Mouse (Mus musculus): ENCODE measurements around the gene Aqp5. TPM values are rescaled to one million over a fixed set of nuclear protein-coding genes. Genes with fewer than 3 reads are reported as not detected.

The Aqp5 gene
- total RNA-seq, 2 experiments from 2014 or later, result not detected

DNA sequence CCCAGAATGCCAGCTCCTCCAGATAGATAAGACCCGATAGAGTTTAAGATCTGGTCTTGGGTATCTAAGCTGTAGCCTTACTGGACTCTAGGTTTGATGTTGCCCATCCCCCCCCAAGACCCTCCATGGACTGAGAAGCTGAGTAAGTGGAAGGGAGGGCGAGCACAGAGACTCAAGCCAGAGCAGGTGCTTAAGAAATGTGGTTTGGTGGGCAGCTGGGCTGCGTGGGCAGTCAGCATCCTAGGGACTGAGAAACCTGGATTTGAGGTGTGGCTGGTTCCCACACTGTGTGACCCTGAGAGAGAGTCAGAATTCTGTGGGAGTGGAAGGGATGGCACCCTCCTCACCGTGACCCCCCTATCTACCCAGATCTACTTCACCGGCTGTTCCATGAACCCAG, 2.3 kb downstream of the Aqp5 start:
- intact Hi-C loops (cut with DNase I; ENCODE audit: low total_unique reads), result loop anchor here (10.0 kb wide), 2 partner anchors 182 to 322 kb away; partner anchors contain the start of gene Cers5
- no peak for DNase-seq

DNA sequence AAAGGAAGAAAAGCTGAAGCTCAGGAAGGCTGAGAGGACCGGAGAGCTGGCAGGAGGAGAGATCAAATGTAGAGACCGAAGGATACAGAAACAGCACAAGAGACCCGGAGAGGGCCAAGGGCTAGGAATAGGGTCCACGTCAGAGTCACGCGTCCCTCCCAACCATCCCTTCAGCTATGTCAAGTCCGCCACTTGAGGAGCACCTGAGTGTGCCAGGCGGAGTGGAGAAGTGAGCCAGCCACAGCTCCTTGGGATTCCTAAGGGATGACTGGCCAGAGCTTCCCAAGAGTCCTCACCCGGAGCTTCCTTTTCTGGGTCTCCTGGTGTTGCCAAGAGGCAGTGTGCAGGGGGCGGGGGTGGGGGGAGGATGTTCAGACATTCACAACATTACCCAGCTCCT, 4.4 kb downstream of the Aqp5 start:
- intact Hi-C loops (cut with DNase I; ENCODE audit: low total_unique reads), result loop anchor here (5.0 to 10.0 kb wide), 3 partner anchors 92 to 320 kb away; partner anchors contain the start of gene Cers5
- no peak for DNase-seq

DNA sequence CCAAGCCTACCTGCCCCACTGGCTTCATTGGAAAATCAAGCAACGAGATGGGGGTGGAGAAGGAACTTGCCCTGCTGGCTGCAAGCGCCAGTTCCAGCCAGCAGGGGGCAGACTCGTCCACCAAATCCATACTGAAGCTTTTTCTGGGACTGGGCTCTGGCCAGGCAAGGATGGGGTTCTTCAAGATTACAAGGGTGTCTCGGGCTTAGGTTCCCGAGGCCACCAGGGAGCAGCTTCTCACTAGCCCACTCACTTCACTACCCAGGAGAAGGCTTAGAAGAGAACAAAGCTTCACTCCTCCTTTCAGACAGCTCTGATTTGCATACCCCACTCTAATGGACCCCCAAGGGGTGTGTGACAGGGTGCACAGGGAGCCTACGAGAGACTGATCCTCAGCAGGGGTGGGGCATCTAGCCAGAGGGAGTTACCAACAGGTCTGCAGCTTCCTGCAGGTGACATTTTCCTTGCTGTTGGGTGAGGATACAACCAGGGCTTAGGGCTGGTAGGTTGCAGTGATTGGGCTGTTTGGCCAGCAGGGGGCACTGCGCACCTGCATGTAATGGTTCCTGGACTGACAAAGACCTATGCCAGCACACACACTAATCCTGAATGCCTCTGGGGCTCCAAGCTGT, 5.6 kb downstream of the Aqp5 start:
- intact Hi-C loops (cut with DNase I; ENCODE audit: low total_unique reads), result loop anchor here (2.0 to 10.0 kb wide), 4 partner anchors 73 to 319 kb away; partner anchors contain the start of gene Cers5
- DNase-seq, result peak; percentile 84

DNA sequence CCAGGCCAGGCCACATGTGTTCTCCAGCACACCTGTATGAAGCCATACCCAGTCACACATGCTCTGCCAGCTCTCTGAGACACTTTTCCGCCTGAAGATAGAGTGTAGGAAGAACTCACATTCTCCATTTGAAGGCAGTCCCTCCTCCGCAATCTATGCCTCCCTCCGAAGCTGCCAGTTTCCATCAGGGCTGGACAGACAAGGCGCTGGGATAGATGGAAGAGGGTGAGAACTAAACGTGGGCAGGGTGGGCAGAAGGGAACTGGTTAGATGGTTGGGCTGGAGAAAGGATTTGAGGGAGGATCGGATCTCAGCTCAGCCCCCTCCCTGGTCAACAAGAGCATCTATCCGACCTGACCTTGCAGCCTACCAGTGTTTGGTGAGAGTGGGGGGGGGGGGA, 6.3 kb downstream of the Aqp5 start:
- intact Hi-C loops (cut with DNase I; ENCODE audit: low total_unique reads), result loop anchor here (2.0 to 10.0 kb wide), 4 partner anchors 72 to 318 kb away; partner anchors contain the start of gene Cers5
- DNase-seq, result no peak

DNA sequence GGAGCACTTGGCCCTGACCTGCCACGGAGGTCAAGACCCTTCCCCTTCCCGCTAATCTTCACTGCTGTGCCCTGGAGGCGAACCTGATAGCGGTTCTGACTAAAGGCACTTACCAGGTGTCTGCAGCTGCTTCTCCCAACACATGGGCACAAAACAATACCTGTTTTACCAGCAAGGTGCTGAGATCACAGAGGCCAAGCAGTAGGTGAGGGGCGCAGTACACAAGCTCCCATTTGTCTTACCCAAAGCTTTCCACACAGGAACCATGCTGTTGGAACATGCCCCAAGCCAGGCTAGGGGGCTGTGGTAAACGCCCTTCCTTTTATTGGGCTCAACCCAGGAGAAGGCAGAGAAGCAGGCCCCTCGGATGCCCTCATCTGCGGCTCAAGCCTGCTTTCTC, 7.0 kb downstream of the Aqp5 start:
- intact Hi-C loops (cut with DNase I; ENCODE audit: low total_unique reads), result loop anchor here (2.0 to 10.0 kb wide), 4 partner anchors 71 to 317 kb away; partner anchors contain the start of gene Cers5
- no peak for DNase-seq

DNA sequence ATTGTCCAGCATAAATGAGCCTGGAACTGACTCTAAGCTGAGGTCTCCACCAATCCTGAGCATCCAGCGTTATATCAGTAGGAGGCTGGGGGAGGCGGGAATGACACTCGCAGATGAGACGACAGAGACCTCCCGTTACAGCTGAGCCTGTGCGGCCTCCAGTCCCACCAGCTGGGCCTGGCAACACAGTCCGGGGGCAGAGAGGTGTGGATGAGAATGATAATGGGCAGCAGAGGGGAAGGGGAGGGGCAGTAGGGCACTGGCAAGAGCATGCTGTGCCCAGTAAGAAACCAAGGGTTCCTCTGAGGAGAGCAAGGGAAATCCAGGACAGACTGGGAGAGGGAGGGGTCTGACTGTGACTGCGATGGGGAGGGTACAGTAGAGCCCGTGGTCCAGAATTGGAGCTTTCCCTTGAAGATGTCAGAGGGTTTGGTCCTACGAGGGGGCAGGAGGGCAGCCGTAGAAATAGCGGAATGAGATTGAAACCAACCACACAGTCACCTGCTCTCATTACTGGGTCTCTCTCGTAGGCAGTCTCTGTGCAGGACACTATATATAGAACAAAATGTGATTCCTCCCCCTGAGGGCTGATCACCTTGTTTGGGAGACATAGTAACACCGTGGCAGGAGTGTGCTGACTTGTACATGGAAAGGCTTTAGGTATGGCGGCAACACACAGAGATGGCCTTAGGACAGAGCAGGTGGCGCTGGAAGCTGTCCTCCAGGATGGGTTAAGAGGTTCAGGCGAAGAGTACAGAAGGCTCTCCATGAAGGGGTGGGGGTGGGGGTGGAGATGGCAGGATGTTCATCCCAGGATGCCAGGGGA, 8.9 kb downstream of the Aqp5 start:
- intact Hi-C loops (cut with DNase I; ENCODE audit: low total_unique reads), result loop anchor here (5.0 to 10.0 kb wide), 3 partner anchors 88 to 315 kb away; partner anchors contain the start of gene Cers5
- no peak for DNase-seq

DNA sequence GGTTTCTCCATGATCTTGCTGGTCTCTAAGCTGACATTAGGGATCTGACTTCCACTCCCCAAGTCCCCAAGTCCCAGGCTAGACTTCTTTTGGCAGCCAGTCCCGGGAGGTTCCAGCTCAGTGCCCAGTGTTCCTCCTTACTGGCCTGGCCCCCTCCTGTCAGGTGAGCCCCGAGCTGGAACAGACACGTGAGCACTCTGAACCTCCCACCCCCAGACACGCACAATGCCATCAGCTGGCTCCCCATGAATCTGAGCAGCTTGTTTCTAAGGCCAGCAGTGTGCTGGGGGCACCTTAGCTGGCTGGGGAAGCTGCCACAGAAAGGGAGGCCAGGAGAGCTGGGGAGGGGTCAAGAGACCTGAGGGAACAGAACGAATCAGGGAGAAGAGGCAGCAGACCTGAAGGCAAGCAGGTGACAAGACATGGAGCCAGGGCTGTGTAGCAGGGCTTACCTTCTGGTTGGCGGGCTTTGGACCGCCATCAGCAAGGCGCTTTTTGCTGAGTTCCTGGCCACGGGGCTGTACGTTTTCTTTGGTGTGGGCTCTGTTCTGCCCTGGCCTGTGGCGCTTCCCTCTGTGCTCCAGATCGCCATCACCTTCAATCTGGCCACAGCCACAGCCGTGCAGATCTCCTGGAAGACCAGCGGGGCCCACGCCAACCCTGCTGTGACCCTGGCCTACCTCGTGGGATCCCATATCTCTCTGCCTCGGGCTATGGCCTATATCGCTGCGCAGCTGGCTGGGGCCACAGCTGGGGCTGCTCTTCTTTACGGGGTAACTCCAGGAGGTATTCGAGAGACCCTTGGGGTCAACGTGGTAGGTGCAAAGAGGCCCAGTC, 10.6 kb downstream of the Aqp5 start, which contains the start of gene Aqp6:
TSS of gene Aqp6 (plus strand) at position 415 of the 837 bp plus-strand sequence.
- intact Hi-C loops (cut with DNase I; ENCODE audit: low total_unique reads), result no loop called here
- no peak for DNase-seq

DNA sequence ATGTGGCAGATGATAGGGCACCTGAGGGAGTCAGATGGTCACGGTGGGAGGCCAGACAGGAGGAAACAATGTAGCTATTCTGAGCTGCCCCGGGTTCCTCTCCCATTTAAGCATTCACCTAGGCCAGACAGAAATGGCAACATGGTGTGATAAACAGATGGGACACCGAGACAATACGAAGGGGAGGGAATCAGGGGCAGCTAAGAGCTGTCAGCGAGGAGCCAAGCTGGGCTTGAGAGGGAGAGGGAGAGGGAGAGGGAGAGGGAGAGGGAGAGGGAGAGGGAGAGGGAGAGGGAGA, 11.2 kb downstream of the Aqp5 start:
- intact Hi-C loops (cut with DNase I; ENCODE audit: low total_unique reads), result no loop called here
- no peak for DNase-seq

DNA sequence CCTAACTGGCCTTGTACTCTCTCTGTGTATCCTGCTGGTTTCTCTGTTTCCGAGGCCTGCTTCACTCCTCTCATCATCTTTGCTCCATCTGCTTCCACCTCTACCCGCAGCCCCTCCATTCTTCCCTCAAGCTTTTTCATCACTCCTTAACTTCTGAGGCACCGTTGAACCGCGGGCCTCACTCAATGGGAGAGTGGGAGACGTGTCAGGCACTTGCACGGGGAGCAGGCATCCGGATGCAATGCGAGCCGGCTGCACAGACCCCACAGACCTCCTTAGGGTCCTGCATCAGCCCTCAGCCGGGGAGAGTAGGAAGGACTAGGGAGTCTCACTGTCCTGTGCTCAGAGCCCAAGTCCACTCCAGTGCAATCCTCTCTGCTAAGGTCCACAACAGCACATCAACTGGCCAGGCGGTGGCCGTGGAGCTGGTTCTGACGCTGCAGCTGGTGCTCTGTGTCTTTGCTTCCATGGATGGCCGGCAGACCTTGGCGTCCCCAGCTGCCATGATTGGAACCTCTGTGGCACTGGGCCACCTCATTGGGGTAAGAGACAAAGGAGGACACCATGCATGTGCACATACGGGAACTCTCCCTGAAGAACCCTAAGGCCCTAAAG, 11.7 kb downstream of the Aqp5 start:
- intact Hi-C loops (cut with DNase I; ENCODE audit: low total_unique reads), result no loop called here
- no peak for DNase-seq

DNA sequence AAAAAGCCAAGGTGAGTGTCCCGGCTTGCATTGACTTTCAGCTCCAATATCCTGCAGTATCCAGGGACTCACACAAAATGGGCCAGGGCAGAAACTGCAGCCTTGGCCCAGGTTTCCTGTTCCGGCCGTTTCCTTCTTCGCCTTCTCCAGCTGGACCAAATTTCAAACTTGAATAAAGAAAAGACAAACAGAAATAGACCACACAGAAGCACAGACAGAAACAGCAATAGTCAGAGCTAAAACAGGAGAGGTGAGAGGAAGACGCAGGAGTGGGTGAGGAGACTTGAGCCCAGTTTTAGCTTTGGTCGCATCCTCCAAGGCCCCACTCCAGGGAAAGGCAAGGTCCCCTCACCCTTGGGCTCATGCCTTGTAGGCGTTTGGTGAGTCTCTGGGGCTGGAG, 12.6 kb downstream of the Aqp5 start:
- no peak for DNase-seq
- intact Hi-C loops (cut with DNase I; ENCODE audit: low total_unique reads), result no loop called here

DNA sequence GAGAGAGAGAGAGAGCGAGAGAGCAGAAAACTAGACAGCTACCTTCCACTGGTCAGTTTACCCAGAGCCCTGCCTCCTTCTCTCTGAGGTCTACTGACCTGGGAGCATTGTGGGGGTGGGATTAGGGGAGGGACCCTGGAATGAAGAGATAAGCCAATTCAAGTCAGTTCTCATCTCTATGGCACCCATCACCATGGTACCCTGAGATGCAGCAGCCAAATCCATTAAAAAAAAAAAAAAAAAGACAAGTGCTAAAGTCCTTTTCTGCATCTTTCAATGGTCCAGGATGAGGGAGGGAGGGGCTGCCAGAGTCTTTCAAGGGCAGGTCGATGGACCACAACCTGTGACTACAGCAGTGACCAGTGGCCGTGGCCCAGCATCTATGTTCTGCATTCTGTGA, 15.0 kb downstream of the Aqp5 start:
- intact Hi-C loops (cut with DNase I; ENCODE audit: low total_unique reads), result no loop called here
- DNase-seq, result no peak

DNA sequence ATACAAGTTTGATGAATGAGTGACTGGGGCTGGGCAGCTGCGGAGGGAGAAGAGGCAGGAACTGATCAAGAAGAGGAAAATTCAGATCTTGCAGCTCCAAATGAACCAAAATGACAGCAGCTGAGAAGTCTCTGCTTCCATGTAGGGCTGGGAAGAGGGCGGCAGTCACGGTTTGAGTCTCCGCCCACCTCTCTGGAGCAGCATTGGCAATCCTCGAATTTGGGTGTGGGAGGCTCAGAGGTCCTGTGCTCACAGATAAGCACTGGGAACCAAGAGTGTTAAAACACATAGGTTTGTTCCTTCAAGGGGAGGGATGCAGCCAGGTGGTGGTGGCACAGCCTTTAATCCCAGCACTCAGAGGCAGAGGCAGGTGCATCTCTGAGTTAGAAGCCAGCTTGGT, 15.9 kb downstream of the Aqp5 start:
- no peak for DNase-seq
- intact Hi-C loops (cut with DNase I; ENCODE audit: low total_unique reads), result no loop called here

DNA sequence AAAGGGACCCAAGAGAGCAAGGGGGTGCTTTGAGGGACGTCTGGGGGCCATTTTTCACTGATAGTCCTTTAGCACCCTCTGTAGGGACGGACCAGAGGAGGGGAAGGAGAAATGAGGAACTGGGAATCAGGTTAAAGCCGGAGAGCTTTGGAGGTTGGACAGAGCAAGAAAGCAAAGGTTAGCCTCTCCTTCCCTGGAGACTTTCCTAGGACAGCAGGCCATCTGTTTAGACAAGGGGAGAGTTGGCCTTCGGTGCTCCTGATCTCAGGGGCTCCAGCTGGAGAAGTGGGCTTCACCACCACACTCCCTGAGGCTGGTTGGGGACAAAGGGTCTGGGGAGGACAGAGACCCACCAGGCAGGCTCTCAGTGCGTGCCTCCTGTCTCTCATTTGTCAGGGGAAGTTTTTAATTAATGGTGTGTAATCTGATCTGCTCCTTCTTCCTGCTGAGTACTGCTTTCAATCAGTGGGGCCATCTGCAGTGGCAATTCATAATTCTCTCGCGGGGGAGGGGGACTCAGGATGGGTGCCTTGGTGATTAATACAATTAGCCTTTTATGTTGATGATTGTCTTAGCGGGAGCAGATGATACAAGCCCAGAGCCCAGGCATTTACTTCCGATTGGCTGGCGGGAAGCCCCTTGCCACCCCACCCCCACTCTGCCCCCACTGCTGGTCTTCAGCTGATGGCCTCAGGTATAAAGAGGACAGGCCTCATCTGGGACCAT, 17.0 kb downstream of the Aqp5 start:
- intact Hi-C loops (cut with DNase I; ENCODE audit: low total_unique reads), result no loop called here
- no peak for DNase-seq

DNA sequence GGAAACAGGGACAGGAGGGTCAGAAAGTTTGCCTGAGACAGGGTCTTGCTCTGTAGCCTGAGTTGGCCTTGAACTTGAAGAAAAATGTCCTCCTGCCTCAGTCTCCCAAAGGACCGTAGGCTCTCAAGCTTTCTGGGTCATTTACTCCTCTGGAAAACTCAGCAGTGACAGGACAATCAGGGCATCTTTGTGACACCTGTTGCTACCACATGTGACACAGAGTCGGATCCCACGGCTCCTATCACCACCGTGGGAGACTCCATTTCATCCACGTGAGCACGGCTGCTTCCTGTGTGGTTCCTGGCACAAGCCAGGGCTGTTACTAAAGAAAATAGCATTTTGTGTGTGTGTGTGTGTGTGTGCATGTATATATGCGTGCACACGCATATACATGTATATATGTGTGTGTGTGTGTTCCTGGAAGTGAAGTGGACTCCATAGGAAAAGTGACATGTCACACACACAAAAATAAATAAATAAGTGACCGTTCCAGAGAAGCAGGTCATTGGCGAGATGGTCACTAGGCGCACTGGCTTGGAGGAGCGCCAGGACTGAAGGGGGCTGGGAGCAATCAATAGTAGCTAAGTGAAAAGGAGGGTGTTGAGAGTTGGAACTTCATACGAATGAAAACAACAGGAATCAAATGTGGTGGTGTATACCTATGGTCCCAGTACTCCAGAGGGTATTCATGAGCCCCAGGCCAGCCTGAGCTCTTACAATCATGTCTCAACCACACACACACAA, 18.0 kb downstream of the Aqp5 start:
- no peak for DNase-seq
- intact Hi-C loops (cut with DNase I; ENCODE audit: low total_unique reads), result no loop called here

DNA sequence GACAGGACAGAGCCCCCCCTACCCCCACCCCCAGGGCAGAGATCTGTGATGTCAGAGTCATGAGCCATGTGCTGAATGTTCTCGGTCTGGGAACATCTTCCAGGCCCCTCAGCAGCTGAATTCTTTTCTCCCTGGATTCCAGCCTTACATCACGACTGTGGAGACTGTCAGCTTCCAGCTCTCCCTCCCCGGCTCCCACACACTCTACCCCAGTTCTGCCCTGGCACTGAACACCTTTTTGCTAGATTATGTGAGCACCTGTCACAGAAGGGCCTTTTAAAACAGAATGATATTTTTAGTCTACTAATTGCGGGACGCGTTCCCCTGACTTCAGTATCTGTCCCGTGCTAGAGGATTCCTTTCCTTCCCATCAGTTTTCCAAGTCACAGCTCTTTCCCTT, 21.0 kb downstream of the Aqp5 start:
- intact Hi-C loops (cut with DNase I; ENCODE audit: low total_unique reads), result no loop called here

DNA sequence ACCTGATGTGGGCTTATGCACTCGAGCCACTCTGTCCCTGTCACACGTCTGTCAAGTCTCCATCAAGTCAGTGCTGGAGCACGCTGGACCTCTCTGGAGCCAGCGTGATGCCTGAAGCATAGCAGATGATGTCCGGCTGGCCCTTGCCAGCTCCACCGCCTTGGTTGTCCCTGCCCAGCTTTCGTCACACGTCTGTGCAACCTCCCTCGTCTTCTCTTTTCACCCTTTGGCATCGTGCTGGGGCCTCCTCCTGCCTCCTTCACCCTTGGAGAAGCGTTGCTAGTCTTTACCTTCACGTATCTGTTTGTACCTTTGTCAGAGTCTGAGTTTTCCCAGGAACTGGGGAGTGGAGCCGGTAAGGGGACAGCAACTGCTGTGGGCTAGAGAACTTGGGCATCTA, 23.7 kb downstream of the Aqp5 start:
- intact Hi-C loops (cut with DNase I; ENCODE audit: low total_unique reads), result no loop called here
- no peak for DNase-seq

More for the DNA sequence above, 21.0 kb downstream of the Aqp5 start:
- no peak for DNase-seq

DNA sequence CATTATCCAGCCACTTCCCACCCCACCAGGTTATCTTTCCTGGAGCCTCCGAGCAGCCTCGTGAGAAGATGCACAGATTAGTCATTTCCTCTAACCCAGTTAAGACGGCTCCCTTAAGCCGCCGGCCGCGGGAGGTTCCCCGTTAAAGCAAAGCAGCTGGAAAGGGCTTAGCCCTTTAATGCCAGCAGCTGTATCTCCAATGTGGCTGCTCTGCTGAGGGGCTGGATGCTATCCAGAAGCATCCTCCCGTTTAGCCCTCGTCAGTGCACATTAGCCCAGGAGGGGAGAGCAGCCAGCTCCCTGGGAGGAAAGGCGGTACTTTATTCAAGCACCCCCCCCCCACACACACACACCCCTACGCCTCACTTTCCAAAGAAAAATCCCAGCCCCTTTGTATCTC, 24.2 kb downstream of the Aqp5 start:
- peak; percentile 58 for DNase-seq
- intact Hi-C loops (cut with DNase I; ENCODE audit: low total_unique reads), result no loop called here

DNA sequence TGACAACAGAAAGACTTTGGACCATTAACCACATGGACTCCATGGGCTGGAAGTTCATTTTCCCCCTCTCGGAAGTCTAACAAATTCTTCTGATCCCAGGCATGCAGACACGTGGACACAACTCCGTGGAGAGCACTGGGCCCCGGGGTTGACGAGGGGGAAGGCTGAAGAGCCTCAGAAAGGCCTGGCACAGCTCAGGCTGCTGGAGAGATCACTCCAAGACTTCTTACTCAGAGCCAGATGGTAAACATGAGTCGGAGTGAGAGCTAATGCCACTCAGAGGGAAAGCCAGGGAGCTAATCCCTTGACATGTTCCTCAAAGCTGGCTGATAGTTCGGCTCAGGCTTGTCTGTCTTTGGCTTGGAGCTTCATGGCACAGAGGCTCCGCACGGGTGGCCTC, 24.7 kb downstream of the Aqp5 start:
- intact Hi-C loops (cut with DNase I; ENCODE audit: low total_unique reads), result no loop called here
- DNase-seq, result no peak
